Mouse (Mus musculus): Measurements from ENCODE around the gene Kcnmb4. TPM values are rescaled to one million over a fixed set of nuclear protein-coding genes. Genes with fewer than 3 reads are reported as not detected.

Kcnmb4 gene
- polyA plus RNA-seq, 1 experiment: 1.8 TPM

- Histone ChIP-seq H3K36me3 (ENCODE audit: control insufficient read depth, insufficient read depth, low read length, poor library complexity, severe bottlenecking) (no peaks in the 10 kb centered on the region), H3K27me3 (ENCODE audit: control insufficient read depth, insufficient read depth, low read length, poor library complexity, severe bottlenecking) (no peaks in the 10 kb centered on the region), H3K27ac (ENCODE audit: insufficient read depth, low read length) (peak overlapping the region; percentile 7; the same call in 1 of the 2 replicates), H3K4me1 (ENCODE audit: control insufficient read depth, insufficient read depth, low read length) (peaks cover 3% of the 10 kb centered on the region), H3K9me3 (replicated peaks; ENCODE audit: control insufficient read depth, insufficient read depth, low read length, poor library complexity, severe bottlenecking) (no peaks in the 10 kb centered on the region), H3K4me3 (ENCODE audit: low read depth, low read length) (no peak overlapping the region), H3K9ac (ENCODE audit: low read depth, poor library complexity, severe bottlenecking) (no peak overlapping the region)
- TF ChIP-seq CTCF (IDR thresholded peaks at IDR 0.05; ENCODE audit: low read depth, low read length): no peak
- TF ChIP-seq EP300 (IDR thresholded peaks at IDR 0.05; ENCODE audit: insufficient read depth, low read depth, low read length): no peak
- no peak for TF ChIP-seq POLR2A (IDR thresholded peaks at IDR 0.05; ENCODE audit: insufficient read depth, low read length)
Observed at GRCm38 (mm10) chr10:116512521-116513253, 39.0 kb upstream of the Kcnmb4 start.

DNA sequence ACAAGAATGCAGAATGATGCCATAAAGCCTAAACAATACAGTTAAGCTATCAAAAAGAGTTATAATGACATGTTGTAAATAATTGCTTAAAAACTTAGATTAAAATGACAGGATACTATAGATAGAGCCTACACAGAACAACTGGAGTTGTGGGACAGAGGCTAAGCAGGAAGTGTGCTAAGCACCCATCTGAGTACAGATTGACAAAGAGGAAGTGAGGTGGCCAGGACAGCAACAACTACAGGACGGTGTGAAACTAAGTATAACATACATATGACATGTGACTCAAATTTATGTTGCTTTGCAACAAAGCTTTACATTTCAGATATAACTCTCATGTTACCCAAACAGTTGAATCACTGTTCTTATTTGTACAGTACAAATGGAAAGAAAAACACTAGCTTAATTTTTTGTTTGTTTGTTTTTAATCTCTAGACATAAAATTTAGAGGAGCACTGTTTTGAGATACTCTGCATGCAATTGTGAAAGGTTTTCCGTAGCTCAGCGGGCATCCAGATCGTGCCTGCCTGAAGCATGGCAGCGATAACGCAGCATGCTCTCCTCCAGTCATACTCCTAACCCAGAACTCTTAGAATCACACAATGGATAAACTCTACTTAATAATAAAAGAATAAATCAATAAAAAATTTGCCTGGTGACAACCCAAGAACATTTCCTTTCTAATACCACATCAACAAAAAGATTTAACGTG is 31.8 kb upstream of the Kcnmb4 start:
- no peaks in the 10 kb centered on the region for H3K36me3 ChIP-seq (ENCODE audit: control insufficient read depth, insufficient read depth, low read length, poor library complexity, severe bottlenecking)
- no peaks in the 10 kb centered on the region for H3K4me1 ChIP-seq (ENCODE audit: control insufficient read depth, insufficient read depth, low read length)
- no peak overlapping the region for H3K9ac ChIP-seq (ENCODE audit: low read depth, poor library complexity, severe bottlenecking)
- no peak overlapping the region for H3K27ac ChIP-seq (ENCODE audit: insufficient read depth, low read length)
- H3K9me3 ChIP-seq (replicated peaks; ENCODE audit: control insufficient read depth, insufficient read depth, low read length, poor library complexity, severe bottlenecking): no peaks in the 10 kb centered on the region
- no peaks in the 10 kb centered on the region for H3K27me3 ChIP-seq (ENCODE audit: control insufficient read depth, insufficient read depth, low read length, poor library complexity, severe bottlenecking)
- no peak overlapping the region for H3K4me3 ChIP-seq (ENCODE audit: low read depth, low read length)
- TF ChIP-seq CTCF (IDR thresholded peaks at IDR 0.05; ENCODE audit: low read depth, low read length): no peak
- no peak for TF ChIP-seq POLR2A (IDR thresholded peaks at IDR 0.05; ENCODE audit: insufficient read depth, low read length)

DNA sequence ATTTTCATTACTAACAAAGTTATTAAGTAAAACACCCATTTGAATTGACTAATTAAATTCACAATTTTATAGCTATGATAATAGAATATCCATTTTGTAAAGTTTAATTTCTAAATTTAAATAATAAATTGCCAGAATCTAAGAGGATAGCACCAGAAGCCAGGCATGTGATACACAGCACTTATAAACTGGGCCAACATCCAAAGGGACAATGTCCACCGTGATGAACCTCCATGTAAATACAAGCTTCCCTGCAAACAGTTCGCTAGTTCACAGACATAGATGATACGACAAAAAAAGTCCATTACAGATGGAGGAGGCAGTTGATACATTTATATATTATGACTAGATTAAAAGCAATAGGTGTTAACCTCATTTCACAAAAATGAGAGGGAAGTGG is 19.1 kb upstream of the Kcnmb4 start:
- Histone ChIP-seq H3K9me3 (replicated peaks; ENCODE audit: control insufficient read depth, insufficient read depth, low read length, poor library complexity, severe bottlenecking) (no peaks in the 10 kb centered on the region), H3K4me3 (ENCODE audit: low read depth, low read length) (no peak overlapping the region), H3K27me3 (ENCODE audit: control insufficient read depth, insufficient read depth, low read length, poor library complexity, severe bottlenecking) (no peaks in the 10 kb centered on the region), H3K4me1 (ENCODE audit: control insufficient read depth, insufficient read depth, low read length) (no peaks in the 10 kb centered on the region), H3K36me3 (ENCODE audit: control insufficient read depth, insufficient read depth, low read length, poor library complexity, severe bottlenecking) (peaks cover 17% of the 10 kb centered on the region), H3K27ac (ENCODE audit: insufficient read depth, low read length) (no peak overlapping the region), H3K9ac (ENCODE audit: low read depth, poor library complexity, severe bottlenecking) (no peak overlapping the region)
- TF ChIP-seq CTCF (IDR thresholded peaks at IDR 0.05; ENCODE audit: low read depth, low read length) (no peak), POLR2A (IDR thresholded peaks at IDR 0.05; ENCODE audit: insufficient read depth, low read length) (no peak), EP300 (IDR thresholded peaks at IDR 0.05; ENCODE audit: insufficient read depth, low read depth, low read length) (no peak)

GRCm38 (mm10) chr10:116486895-116487747 is 13.4 kb upstream of the Kcnmb4 start:
- H3K4me1 ChIP-seq (ENCODE audit: control insufficient read depth, insufficient read depth, low read length): no peaks in the 10 kb centered on the region
- H3K27me3 ChIP-seq (ENCODE audit: control insufficient read depth, insufficient read depth, low read length, poor library complexity, severe bottlenecking): no peaks in the 10 kb centered on the region
- H3K9me3 ChIP-seq (replicated peaks; ENCODE audit: control insufficient read depth, insufficient read depth, low read length, poor library complexity, severe bottlenecking): no peaks in the 10 kb centered on the region
- H3K27ac ChIP-seq (ENCODE audit: insufficient read depth, low read length): no peak overlapping the region
- no peak overlapping the region for H3K4me3 ChIP-seq (ENCODE audit: low read depth, low read length)
- TF ChIP-seq POLR2A (IDR thresholded peaks at IDR 0.05; ENCODE audit: insufficient read depth, low read length) (no peak), EP300 (IDR thresholded peaks at IDR 0.05; ENCODE audit: insufficient read depth, low read depth, low read length) (no peak), CTCF (IDR thresholded peaks at IDR 0.05; ENCODE audit: low read depth, low read length) (no peak)
- H3K9ac ChIP-seq (ENCODE audit: low read depth, poor library complexity, severe bottlenecking): no peak overlapping the region
- H3K36me3 ChIP-seq (ENCODE audit: control insufficient read depth, insufficient read depth, low read length, poor library complexity, severe bottlenecking): peaks cover 22% of the 10 kb centered on the region

- TF ChIP-seq POLR2A (IDR thresholded peaks at IDR 0.05; ENCODE audit: insufficient read depth, low read length) (no peak), EP300 (IDR thresholded peaks at IDR 0.05; ENCODE audit: insufficient read depth, low read depth, low read length) (no peak), CTCF (IDR thresholded peaks at IDR 0.05; ENCODE audit: low read depth, low read length) (no peak)
- Histone ChIP-seq H3K27me3 (ENCODE audit: control insufficient read depth, insufficient read depth, low read length, poor library complexity, severe bottlenecking) (no peaks in the 10 kb centered on the region), H3K27ac (ENCODE audit: insufficient read depth, low read length) (no peak overlapping the region), H3K36me3 (ENCODE audit: control insufficient read depth, insufficient read depth, low read length, poor library complexity, severe bottlenecking) (peaks cover 19% of the 10 kb centered on the region), H3K4me1 (ENCODE audit: control insufficient read depth, insufficient read depth, low read length) (no peaks in the 10 kb centered on the region), H3K9me3 (replicated peaks; ENCODE audit: control insufficient read depth, insufficient read depth, low read length, poor library complexity, severe bottlenecking) (peaks cover 2% of the 10 kb centered on the region; the same call in 1 of the 2 replicates), H3K4me3 (ENCODE audit: low read depth, low read length) (no peak overlapping the region), H3K9ac (ENCODE audit: low read depth, poor library complexity, severe bottlenecking) (no peak overlapping the region)
Observed at GRCm38 (mm10) chr10:116481917-116482316, 8.2 kb upstream of the Kcnmb4 start.

All from ES-Bruce4 (cell line).